Mouse (Mus musculus) retina, adult 2 months (tissue): Measurements from ENCODE around the gene Mrps34.

ENCODE experiments used
- DNase-seq: peaks from one replicate; pipeline ENCODE4 v3.0.0-alpha.2; 2012; ENCODE audit warnings: low read depth, low spot score

Gene Mrps34

DNA sequence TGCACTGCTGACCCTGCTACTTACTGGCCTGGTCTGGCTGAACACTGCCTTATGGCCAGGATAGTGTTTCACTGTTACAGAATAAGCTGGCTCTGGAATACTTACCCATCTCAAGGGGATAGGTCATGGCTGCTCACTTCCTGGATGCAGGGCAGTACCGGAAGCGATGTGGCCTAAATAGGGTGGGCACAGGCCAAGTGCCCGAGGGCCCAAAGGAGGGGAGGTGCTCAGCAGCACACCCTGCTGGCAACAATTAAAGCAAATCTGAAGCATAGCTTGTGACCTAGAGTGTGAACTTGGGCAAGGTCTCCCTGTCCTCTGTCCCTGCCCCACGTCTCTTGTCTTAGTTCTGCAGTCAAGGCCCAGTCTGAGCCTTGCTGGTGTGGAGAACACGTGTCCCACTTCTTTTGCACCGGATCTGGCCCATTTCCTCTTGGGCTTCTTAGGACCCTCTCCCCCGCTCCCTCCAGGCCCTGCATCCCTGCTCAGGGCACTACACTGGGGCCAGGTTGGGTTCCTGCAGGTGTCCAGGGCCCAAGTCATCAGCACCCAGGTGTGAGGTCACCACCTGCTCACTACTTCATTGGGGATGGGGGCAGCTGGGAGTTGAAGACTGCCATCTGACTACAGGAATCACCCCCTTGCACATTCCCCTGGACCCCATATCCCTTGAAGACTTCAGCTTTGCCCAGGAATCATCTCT is 13.0 kb upstream of the Mrps34 start:
- DNase-seq: no peak

- no peak for DNase-seq
Measured at GRCm38 (mm10) chr17:24884391-24884790, 10.5 kb upstream of the Mrps34 start.

DNA sequence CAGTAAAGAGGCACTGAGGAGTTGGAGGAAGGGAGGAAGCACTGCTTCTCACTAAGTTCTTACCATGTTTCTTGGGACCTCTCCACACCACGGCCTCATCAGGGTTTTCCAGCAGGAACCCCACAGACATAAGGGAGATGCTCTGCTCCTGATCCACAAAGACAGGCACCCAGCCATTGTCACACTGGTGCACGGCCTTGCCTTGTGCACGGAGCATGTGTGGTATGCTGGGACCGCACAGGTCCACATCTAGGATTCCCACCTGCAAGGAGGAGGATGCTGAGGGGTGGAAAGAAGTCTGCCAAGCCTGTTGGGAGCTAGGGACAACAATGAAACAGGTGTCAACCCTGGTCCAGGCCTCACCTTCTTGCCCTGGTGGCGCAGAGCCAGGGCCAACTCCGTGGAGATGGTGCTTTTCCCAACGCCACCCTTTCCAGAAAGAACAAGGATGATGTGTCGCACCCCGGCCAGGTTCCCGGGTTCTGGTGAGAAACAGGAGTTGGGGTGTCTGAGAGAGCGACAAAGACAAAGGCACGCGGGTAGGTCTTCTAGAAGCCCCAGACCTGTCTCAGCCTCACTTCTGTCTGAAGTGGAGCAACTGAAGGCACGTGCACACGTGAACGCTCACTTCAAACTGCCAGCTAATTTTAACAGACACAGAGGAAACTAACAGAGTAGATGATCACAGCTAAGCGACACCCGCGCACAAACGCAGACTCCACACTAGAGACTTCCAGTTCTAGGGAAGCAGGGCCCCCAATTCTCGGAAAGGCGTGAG is 9.4 kb upstream of the Mrps34 start:
- DNase-seq: no peak

GRCm38 (mm10) chr17:24886134-24886931 is 8.6 kb upstream of the Mrps34 start, which contains the start of the genes Nubp2 and Spsb3:
Gene Nubp2 (minus strand): TSS chr17:24886349.
Gene Spsb3 (plus strand): TSS chr17:24886643.
- peak; percentile 99 for DNase-seq

DNA sequence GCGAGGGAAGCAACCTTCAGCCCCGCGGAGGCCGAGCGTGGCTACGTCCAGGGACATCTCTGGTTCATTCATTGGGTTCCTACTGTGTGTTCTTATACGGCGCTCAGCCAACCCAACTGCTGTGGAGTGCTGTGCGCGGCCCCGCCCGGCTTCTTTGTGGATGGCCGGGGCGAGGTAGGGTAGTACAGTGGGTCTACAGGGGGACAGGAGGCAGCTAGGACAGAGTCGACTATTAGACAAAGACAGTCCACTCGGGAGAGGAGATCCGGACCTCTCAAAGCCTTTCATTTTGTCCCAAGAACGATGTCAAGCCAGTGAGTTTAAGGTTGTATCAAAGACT is 8.0 kb upstream of the Mrps34 start:
- DNase-seq: no peak

DNA sequence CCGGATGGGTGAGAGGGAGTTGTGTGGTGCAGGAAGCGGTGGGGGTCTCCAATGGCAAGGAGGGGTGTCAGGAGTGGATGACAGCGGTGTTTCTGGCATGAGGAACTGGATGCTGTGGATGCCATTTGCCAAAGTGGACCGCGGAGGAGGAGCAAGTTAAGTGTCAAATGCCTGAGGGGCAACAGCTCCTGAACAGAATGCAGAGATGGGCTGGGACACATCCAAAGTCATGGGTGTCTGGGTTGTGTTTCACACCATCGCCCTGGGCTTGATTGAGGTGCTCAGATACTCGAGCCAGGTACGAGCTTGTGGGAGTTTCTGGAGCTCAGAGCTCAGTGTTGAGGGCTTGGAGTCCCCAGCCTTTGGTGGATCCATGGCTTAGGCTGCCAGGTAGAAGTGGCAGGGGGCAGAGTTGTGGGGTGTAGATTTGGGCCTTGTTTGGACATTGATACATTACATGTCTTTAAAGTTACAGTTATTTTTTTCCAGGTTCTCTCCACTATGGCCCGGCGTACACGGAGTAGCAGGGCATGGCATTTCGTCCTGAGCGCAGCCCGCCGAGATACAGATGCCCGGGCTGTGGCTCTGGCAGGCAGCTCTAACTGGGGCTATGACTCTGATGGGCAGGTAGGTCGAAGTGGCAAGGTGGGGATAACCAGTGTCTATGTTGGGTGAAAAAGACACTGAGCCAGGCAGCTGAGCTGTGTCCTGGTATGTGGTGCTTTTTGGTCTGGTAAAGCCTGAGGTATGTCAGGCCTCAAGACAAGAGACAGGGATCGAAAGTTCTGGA is 7.4 kb upstream of the Mrps34 start:
- DNase-seq: no peak

DNA sequence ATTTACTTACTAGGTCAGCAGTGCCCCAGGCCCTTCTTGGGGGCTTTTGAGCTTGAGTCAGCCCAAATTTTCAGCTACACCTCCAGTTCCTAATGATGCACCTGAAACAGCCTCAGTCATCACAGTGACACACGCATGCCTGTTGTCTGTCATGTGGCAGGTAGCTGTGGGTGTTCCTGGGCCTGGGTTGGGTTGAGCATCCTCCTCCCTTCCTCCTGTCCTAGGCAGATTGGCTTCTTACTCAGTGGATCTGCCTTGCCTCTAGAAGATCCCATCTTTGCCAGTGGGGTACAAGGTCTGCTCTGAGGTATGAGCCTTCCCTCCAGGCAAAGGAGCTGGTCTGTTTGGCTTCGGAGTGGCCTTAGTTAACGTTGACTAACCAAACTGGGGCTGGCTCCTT is 6.1 kb upstream of the Mrps34 start:
- DNase-seq: no peak

DNA sequence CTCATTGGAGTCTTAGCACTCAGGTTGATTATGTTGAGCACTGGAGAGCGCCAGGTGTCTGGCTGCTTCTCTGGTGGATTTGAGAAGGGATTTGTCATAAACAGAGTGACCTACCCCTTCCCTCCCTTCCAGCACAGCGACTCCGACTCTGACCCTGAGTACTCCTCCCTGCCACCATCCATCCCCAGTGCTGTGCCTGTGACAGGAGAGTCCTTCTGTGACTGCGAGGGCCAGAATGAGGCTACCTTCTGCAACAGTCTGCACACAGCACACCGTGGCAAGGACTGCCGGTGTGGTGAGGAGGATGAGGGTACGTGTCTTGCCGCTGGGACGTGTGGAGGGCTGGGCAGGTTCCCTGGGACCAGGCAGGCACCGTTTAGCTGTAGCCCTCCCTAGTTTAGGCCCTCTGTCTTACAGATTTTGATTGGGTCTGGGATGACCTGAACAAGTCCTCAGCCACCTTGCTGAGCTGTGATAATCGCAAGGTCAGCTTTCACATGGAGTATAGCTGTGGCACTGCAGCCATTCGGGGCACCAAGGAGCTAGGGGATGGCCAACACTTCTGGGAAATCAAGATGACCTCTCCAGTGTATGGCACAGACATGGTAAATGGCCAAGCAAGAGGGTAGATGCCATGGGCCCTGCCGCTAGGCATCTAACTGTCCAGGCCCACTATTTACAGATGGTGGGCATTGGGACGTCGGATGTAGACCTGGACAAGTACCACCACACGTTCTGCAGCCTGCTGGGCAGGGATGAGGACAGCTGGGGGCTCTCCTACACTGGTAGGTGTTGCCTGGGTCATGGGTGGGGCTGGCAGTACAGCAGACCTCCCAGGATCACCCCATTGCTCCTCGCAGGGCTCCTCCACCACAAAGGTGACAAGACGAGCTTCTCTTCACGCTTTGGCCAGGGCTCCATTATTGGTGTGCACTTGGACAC is 4.5 kb upstream of the Mrps34 start:
- DNase-seq: no peak

GRCm38 (mm10) chr17:24891321-24891720 is 3.6 kb upstream of the Mrps34 start:
- no peak for DNase-seq

GRCm38 (mm10) chr17:24892785-24893184 is 2.1 kb upstream of the Mrps34 start:
- no peak for DNase-seq

GRCm38 (mm10) chr17:24893276-24893675 is 1.6 kb upstream of the Mrps34 start:
- DNase-seq: no peak

DNA sequence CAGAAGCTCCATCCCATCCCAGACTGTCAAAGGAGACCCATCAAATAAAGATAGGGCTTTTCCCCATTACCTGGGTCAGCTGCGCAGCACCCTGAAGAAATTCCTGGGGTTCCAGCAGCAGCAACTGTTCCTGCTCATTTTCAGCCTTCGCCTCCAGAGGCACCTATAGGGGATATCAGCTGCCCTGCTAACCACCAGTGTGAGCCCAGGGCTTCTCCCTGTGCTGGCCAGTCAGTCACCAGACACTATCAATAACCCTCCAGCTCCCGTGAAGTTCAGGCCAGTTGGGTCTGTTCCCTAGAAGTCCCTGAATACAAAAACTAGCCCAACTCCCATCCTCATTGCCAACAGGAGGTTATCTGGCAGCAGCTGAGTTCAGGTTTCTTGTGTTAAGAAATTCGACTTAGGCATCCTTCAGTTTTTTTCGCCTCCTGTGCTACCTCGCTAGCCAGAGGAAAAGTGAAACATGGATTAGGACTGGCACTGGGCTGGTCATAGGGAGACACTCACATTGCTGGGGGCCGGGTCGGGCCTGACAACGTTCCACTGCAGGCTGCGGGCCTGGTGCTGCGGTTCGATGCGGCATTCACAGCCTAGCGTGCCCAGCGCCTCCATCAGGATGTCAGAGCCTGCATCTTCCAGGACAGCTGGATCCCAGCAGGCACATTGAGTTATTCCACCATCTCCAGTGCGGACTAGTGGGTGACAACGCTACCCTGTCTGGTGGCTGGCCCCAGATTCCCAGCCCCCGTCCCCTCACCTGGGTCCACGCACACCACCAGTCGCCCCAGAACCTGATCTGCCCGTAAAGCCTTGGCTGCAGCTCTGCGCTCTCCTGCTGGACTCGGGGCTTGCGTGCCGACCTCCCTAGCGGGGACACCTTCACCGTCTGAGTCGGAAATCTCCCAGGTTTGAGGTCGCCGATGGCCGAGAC is 588 bp upstream of the Mrps34 start:
- DNase-seq: no peak

DNA sequence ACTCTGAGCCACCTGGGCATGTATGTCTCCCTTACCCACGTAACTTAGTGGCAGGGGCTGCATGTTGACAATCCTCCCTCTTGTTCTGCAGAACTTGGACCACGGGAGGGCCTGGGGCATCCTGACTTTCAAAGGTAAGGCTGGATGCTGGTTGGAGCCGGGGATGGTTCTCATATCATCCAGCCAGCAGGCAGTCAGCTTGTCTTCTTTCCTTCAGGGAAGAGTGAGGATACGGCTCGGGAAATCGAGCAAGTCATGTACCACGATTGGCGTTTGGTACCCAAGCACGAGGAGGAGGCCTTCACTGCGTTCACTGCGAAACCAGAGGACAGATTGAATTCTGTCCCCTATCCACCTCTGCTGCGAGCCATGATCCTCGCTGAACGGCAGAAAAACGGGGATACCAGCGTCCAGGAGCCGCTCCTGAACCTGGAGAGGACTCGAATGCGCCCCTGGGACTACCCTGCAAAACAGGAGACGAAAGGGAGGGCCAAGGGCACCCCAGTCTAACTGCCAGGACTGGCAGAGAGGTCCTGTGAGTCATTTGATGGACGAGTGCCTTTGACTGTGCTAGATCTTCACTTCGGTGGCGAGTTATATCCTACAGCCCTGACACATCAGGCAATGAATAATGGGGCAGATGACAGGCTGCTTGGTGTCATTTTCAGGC is 790 bp downstream of the Mrps34 start:
- no peak for DNase-seq

GRCm38 (mm10) chr17:24896241-24896992 is 1.5 kb downstream of the Mrps34 start, which contains the start of gene Nme3:
Gene Nme3 (plus strand): TSS chr17:24896500.
- peak; percentile 42 for DNase-seq

DNA sequence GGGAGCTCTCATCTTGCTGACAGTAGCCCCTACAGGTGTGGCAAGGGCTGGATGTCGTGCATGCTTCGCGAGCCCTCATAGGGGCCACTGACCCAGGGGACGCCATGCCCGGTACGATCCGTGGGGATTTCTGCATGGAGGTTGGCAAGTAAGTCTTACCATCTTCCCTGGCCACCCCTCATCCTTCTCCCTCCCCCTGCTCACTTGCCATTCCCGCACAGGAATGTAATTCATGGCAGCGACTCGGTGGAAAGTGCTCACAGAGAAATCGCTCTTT is 2.0 kb downstream of the Mrps34 start:
- DNase-seq: no peak

DNA sequence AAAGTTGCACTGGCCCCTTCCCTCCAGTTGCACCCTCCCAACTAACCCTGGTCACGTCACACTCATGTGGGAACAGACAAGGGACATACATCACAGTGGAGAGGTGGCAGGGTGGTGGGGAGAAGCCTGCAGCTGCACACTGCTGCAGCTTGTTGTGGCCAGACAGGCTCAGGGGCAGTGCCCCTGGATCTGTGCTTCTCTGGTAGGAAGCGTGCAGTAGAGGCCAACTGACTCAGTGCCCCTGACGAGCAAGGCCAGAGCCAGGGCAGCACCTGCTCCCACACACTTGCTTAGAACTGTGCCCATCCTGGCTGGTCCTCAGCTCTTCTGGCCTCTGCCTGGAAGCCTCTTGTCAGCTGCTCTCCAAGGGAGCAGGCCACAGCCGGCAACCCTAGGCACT is 2.7 kb downstream of the Mrps34 start:
- no peak for DNase-seq

DNA sequence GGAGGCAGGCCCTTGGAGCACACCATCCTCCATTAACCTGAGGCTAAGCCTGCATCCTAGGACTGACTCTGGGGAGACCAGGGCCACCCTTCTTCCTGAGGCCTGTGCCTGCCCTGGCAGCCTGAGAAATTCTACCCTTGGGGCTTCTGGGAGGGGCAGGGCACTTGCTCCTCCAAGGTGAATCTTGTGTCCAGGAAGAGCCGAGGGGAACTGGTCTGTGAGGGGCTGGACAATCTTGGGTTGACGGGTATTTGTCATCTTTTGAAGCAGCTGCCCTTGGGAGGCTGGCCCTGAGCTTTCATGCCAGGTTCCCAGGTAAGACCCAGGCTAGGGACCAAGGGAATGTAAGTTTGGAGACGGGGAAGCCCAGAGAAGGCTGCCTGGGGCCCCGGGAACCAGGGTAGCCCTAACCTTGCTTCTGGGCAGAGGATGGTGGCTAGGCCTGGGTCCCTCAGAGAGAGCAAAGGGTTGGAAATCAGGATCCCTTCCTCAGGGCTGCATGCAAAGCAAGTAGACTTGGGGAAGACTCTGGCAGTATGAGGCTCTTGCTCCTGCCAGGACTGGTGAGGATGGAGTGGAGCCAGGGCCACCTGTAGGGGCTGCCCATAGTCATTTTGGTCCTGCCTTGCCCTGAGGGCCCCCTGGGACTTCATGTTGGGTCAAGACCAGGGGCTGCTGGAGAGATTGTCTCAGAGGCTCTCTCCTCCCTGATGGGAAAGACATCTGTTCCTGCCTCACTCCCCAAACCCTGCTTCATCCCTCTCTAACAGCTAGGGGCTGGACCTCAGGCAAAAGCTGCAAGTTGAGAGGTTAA is 3.3 kb downstream of the Mrps34 start:
- DNase-seq: no peak
